Mouse (Mus musculus) hindbrain, embryonic 16.5 days (tissue): ENCODE measurements around the gene Ctdnep1. TPM values are rescaled to one million over a fixed set of nuclear protein-coding genes. Genes with fewer than 3 reads are reported as not detected.
"Not testable (repeated sequence)": the region's sequence is repeated elsewhere in the genome, so short reads cannot be mapped to it uniquely, and the experiment has no call there.

Experiments used
- ATAC-seq: fragments of 200-750 bp; cut with Nextera tagmentation; 2 replicates; pipeline ENCODE4 v1.8.0; 2017; ENCODE audit warnings: moderate TSS enrichment, moderate library complexity
- H3K27ac ChIP-seq: fragments of 300-500 bp; sonication (generic); 2 replicates; pipeline ENCODE4 v1.5.1; 2014; ENCODE audit warnings: low read depth, mild to moderate bottlenecking, control low read depth, low read length, moderate library complexity
- H3K27me3 ChIP-seq: fragments of 300-500 bp; sonication (generic); replicated peaks from 2 replicates; pipeline ENCODE4 v1.6.1; 2014; ENCODE audit warnings: low read length; ENCODE audit not compliant: control insufficient read depth, insufficient read depth
- H3K36me3 ChIP-seq: fragments of 300-500 bp; sonication (generic); 2 replicates; pipeline ENCODE4 v1.6.1; 2014; ENCODE audit warnings: mild to moderate bottlenecking, low read length, moderate library complexity, mixed read lengths; ENCODE audit not compliant: control insufficient read depth, insufficient read depth
- H3K4me1 ChIP-seq: fragments of 300-500 bp; sonication (generic); 2 replicates; pipeline ENCODE4 v1.6.1; 2014; ENCODE audit warnings: low read depth, low read length; ENCODE audit not compliant: control insufficient read depth, insufficient read depth
- H3K4me2 ChIP-seq: fragments of 300-500 bp; sonication (generic); 2 replicates; pipeline ENCODE4 v1.6.1; 2014; ENCODE audit warnings: mild to moderate bottlenecking, low read length, control low read depth, moderate library complexity
- H3K4me3 ChIP-seq: fragments of 300-500 bp; sonication (generic); 2 replicates; pipeline ENCODE4 v1.5.1; 2014; ENCODE audit warnings: mild to moderate bottlenecking, low read length, control low read depth, moderate library complexity
- H3K9ac ChIP-seq: fragments of 300-500 bp; sonication (generic); 2 replicates; pipeline ENCODE4 v1.6.1; 2014; ENCODE audit warnings: low read depth, mild to moderate bottlenecking, control low read depth, low read length, moderate library complexity
- H3K9me3 ChIP-seq: fragments of 300-500 bp; sonication (generic); 2 replicates; pipeline ENCODE4 v1.6.1; 2014; ENCODE audit warnings: mild to moderate bottlenecking, low read length, moderate library complexity; ENCODE audit not compliant: control insufficient read depth
- WGBS: fragments of 180-500 bp; shearing (Covaris S2); extraction: QIAGEN DNeasy Blood & Tissue Kit; methylation state at CpG from one replicate; pipeline ENCODE4 v1.1.7; 2014; 5-methylcytosine and 5-hydroxymethylcytosine counted together
- polyA plus RNA-seq: library from polyadenylated mRNA; unstranded; fragments of >200 nt; fragmentation: Nextera tagmentation; extraction: Ambion mirVana; gene quantifications from 2 replicates; pipeline ENCODE4 v1.2.1, GENCODE M21; 2015

Ctdnep1 gene
- polyA plus RNA-seq, 1 experiment from 2014 or later = 26.9 TPM

DNA sequence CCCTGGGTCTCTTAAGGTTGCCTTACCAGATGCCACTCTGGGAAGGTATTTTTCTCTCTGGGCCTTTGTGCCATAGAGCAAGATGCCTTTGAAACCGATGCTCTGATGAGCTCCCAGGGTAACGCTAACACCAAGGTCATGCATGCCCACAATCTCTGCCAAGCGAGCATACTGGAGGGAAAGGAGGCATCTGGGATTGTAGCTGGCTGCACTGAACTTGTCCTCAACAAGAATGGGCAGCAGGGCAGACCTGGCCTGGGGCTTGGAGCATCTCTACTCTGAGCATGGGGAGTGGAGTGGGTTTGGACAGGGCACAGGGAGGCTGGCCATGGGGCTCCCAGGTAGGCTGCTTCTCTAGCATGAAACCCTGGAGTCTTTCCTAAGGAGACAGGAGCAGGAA lies 32.5 kb downstream of the Ctdnep1 start:
- no peak for ATAC-seq
- H3K27me3 ChIP-seq = no peaks in the 10 kb centered on the region
- H3K9me3 ChIP-seq = no peaks in the 10 kb centered on the region
- peaks cover 17% of the 10 kb centered on the region for H3K4me1 ChIP-seq
- 74% methylated on average over 3 of the region's 3 CpGs for WGBS
- H3K4me2 ChIP-seq = no peak overlapping the region
- H3K36me3 ChIP-seq = peaks cover 43% of the 10 kb centered on the region
- no peak overlapping the region for H3K4me3 ChIP-seq
- no peak overlapping the region for H3K27ac ChIP-seq
- H3K9ac ChIP-seq = no peak overlapping the region

DNA sequence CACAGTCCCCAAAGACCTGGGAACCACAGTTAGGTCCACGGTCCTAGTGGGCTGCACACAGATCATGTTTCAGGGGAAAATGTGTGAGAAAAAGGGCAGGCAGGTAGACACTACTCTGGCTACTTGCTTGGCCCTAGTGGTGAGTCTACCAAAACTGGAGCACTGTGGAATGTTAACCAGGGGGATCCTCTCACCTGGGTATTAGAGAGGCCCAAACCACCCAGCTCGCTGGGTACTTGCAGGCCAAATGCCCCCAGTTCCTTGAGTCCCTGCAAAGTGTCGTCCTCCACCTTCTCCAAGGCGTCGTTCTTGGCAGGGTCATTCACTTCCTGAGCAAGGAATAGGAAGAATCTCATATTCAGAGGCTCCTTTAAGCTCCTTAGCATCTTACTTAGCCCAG lies 33.1 kb downstream of the Ctdnep1 start:
- Histone ChIP-seq H3K4me3 (no peak overlapping the region), H3K4me2 (no peak overlapping the region), H3K4me1 (peaks cover 18% of the 10 kb centered on the region), H3K36me3 (peaks cover 37% of the 10 kb centered on the region), H3K9me3 (no peaks in the 10 kb centered on the region), H3K27ac (no peak overlapping the region), H3K27me3 (no peaks in the 10 kb centered on the region), H3K9ac (no peak overlapping the region)
- 56% methylated on average over 5 of the region's 5 CpGs for WGBS
- ATAC-seq = no peak

- peak; percentile 85 for ATAC-seq
- H3K4me1 ChIP-seq = peaks cover 27% of the 10 kb centered on the region
- H3K4me3 ChIP-seq = peak within 1 kb of the TSS; percentile 54
- H3K9ac ChIP-seq = peak within 1 kb of the TSS; percentile 75
- under 1% methylated on average over 35 of the region's 35 CpGs for WGBS
- peak within 1 kb of the TSS; percentile 75 for H3K27ac ChIP-seq
- H3K4me2 ChIP-seq = peak within 1 kb of the TSS; percentile 70
- H3K27me3 ChIP-seq = no peaks in the 10 kb centered on the region
- H3K9me3 ChIP-seq = no peaks in the 10 kb centered on the region
- H3K36me3 ChIP-seq = peaks cover 28% of the 10 kb centered on the region
Observed at GRCm38 (mm10) chr11:70014880-70015558, 34.1 kb downstream of the Ctdnep1 start, which contains the start of gene Acadvl. Gene Acadvl, minus strand, starts transcription at chr11:70015411.

DNA sequence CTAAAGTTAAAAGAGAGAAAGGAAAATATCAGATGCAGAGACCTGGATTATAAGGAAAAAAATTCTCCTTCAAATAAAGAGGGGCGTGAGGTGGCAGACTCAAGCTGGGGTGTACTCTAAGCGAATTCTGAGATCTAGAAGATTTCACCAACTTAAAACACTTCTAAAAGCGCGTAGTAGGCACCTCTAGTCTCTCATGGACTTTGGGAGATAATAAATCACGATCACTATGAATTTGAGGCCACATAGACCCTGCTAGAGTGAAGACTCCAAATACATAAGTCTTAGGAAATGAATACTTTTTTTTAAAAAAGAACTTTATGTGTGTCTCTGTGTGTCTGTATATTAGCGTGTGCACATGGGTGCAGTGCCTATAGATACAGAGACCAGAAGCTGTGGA lies 34.7 kb downstream of the Ctdnep1 start:
- Histone ChIP-seq H3K9me3 (no peaks in the 10 kb centered on the region), H3K36me3 (peaks cover 21% of the 10 kb centered on the region), H3K4me1 (peaks cover 33% of the 10 kb centered on the region), H3K27me3 (no peaks in the 10 kb centered on the region), H3K4me2 (peak overlapping the region; percentile 70), H3K4me3 (peak overlapping the region; percentile 54), H3K27ac (no peak overlapping the region), H3K9ac (no peak overlapping the region)
- no peak for ATAC-seq
- WGBS = 62% methylated on average over 6 of the region's 6 CpGs

- H3K9me3 ChIP-seq, H3K27me3 ChIP-seq, H3K4me2 ChIP-seq, ATAC-seq, H3K4me3 ChIP-seq, H3K9ac ChIP-seq, H3K27ac ChIP-seq: not testable (repeated sequence)
- 77% methylated on average over 2 of the region's 2 CpGs for WGBS
- peaks cover 17% of the 10 kb centered on the region for H3K36me3 ChIP-seq
- H3K4me1 ChIP-seq = peaks cover 35% of the 10 kb centered on the region
Observed at GRCm38 (mm10) chr11:70016177-70016576, 35.2 kb downstream of the Ctdnep1 start.

DNA sequence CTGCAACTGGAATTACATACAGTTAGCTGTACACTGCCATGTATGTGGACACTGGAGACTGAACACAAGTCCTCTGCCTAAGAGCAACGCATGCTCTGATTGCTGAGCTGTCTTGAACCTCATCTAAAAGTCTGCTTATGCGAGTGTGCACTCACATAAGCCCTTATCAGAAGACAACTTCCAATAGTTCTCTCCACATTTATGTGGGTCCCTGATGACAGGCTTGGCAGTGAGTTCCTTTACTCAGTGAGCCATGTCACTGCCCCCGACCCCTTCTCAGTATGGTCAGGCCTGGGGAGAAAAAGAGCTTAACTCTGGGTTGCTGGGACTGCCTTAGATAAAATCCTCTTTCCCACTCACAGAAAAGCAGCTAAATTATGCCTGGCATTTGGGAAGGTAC lies 35.7 kb downstream of the Ctdnep1 start, which contains the start of gene Dlg4:
TSS of gene Dlg4 (plus strand) at position 274 of the 400 bp plus-strand sequence.
- WGBS = 79% methylated on average over 3 of the region's 3 CpGs
- H3K9me3 ChIP-seq = no peaks in the 10 kb centered on the region
- peak within 1 kb of the TSS; percentile 92 for H3K9ac ChIP-seq

DNA sequence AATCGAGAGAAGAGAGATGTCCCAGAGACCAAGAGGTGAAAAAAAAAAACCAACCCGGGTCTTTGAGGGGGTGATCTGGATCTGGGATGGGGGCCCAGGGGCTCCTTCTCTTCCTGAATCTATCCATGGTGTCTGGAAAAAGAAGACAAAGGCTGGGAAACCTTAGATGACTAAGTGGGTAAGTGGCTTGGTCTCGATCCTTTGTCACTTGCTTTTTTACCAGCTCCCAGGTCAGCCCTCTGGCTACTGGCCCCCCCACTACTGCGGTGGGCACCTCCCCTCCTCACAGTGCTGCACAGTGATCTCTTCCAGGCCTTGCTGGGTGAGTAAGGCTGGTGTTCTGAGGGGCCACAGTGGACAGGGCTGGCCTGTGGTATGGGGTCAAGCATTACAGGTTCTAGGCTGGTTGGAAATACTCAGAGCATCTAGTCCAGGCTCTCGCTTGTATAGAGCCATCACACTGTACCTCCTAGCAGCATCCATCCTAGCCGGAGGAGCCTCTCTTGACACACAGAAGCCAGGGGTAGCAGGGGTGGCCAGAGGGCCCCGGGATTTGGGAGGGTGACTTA lies 36.3 kb downstream of the Ctdnep1 start:
- Histone ChIP-seq H3K9me3 (no peaks in the 10 kb centered on the region), H3K27me3 (no peaks in the 10 kb centered on the region), H3K27ac (peak overlapping the region; percentile 96), H3K4me2 (peak overlapping the region; percentile 88), H3K9ac (peak overlapping the region; percentile 92), H3K4me1 (peaks cover 39% of the 10 kb centered on the region), H3K4me3 (peak overlapping the region; percentile 77; the same call in 1 of the 2 replicates), H3K36me3 (peaks cover 10% of the 10 kb centered on the region)
- 43% methylated on average over 7 of the region's 7 CpGs for WGBS
- ATAC-seq = no peak

More for the DNA sequence above, 35.7 kb downstream of the Ctdnep1 start, which contains the start of gene Dlg4:
- no peak for ATAC-seq
- peaks cover 15% of the 10 kb centered on the region for H3K36me3 ChIP-seq
- H3K4me2 ChIP-seq = peak within 1 kb of the TSS; percentile 88
- H3K27me3 ChIP-seq = no peaks in the 10 kb centered on the region
- H3K4me1 ChIP-seq = peaks cover 35% of the 10 kb centered on the region
- peak within 1 kb of the TSS; percentile 96 for H3K27ac ChIP-seq
- H3K4me3 ChIP-seq = peak within 1 kb of the TSS; percentile 77

DNA sequence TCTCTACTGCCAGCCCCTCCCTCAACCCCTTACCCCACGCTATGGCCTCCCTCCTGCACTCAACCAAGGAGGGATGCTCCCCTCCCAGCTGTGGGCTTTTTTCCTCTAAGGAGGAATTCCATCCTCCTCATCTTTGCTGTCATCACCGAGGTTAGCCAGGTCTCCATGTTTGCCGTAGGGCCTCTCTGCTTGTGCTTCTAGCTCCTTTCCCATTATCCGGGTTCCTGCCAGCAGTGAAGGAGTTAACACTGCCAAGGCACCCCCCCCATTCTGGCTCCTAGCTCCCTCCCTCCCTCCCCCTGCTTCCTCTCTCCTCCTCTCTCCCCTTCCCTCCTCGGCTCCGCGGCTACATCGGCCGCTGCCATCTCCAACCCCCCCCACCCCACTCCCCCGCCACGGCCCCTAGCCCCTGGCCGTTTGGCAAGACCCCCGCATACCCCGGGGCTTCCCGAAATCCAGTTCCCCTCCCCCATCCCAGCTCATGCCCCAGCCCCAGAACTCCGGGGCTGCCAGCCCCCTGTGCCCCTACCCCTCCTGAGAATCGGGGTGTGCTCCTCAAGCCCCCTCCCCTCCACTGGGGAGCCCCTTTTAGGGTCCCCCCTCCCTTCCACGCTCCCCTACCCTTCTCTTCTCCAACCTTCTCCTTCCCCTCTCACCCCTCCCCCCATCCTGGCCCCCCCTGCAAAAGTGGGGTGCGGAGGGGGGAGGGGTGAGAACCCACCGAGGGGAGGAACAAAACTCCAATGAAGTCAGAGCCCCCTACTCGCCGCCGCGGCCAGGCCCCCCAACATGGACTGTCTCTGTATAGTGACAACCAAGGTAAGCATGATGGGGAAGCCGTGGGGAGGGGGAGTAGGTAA lies 37.4 kb downstream of the Ctdnep1 start:
- peak overlapping the region; percentile 77 for H3K4me3 ChIP-seq

More for the DNA sequence above, 37.4 kb downstream of the Ctdnep1 start:
- ATAC-seq = no peak
- Histone ChIP-seq H3K9me3 (no peaks in the 10 kb centered on the region), H3K27ac (peak overlapping the region; percentile 96), H3K27me3 (no peaks in the 10 kb centered on the region), H3K4me2 (peak overlapping the region; percentile 88), H3K36me3 (no peaks in the 10 kb centered on the region), H3K4me1 (peaks cover 50% of the 10 kb centered on the region), H3K9ac (peak overlapping the region; percentile 92)
- WGBS = 1% methylated on average over 25 of the region's 25 CpGs
